Mouse (Mus musculus): ENCODE measurements around the gene Ptprf.

DNA sequence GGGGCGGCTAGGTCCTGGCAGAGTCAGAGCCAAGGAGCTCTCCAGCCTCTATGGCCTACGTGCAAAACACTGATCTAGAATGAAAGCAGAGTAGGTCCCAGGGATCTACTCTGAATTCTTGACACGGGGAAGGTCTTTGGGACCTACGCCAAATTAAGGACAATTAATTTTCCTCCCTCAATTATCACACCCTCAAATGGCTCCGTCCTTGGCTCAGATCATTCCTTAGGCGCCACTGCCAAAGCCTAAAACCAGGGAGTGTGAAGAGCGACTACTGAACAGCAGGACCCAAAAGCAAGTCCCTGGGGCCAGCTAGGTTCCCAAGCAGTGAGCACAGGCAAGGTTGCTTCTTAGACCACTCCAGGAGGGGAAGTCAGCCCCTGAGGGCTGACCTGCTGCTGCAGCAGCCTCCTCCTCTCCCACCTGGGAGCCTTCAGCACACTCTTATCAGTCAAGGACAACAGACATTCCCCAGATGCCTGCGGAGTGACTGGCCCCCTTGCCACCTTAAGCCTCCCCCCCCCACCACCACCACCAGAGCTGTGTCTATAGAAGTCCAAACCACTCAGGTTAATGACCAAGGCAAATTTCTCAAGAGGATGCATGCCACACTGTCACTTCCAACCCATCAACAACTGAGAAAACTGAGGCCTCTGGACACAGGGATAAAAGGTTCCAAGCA is 31.3 kb downstream of the Ptprf start:
- TF ChIP-seq CTCF (IDR thresholded peaks at IDR 0.05; ENCODE audit: low read depth, low read length) (no peak), POLR2AphosphoS5 (IDR thresholded peaks at IDR 0.05; ENCODE audit: insufficient replicate concordance, low read depth, low read length) (no peak), GATA1 (IDR thresholded peaks at IDR 0.05; ENCODE audit: borderline replicate concordance, low read length) (no peak), TAL1 (conservative IDR thresholded peaks at IDR 0.05; ENCODE audit: low read depth, low read length) (no peak)

All from G1E (cell line).